Mouse (Mus musculus): ENCODE data around the gene Col5a3. TPM values are rescaled to one million over a fixed set of nuclear protein-coding genes. Genes with fewer than 3 reads are reported as not detected.

Gene Col5a3
- polyA plus RNA-seq, 1 experiment from 2014 or later: 1.2 TPM

DNA sequence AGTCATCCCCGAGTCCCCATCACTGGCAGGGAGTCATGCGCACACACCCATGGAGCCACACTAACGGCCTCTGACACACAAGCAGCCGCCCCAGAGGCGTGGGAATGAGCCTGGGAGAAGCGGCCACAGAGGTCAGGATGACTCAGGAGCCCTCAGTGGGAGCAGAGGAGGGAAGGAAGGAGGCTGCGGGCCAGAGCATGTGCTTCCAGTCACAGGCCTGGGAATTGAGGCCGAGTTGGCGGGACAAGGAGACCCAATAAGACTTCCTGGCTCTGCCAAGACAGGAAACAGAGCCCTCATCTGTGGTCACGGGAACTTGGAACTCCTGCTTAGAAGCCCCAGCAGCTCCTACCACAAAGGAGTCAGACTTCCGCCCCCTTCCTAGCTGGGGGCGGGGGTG lies 54.1 kb downstream of the Col5a3 start:
- Histone ChIP-seq H3K4me3 (no peak overlapping the region), H3K27ac (no peak overlapping the region)
- 51% methylated on average over 12 of the region's 12 CpGs for WGBS

DNA sequence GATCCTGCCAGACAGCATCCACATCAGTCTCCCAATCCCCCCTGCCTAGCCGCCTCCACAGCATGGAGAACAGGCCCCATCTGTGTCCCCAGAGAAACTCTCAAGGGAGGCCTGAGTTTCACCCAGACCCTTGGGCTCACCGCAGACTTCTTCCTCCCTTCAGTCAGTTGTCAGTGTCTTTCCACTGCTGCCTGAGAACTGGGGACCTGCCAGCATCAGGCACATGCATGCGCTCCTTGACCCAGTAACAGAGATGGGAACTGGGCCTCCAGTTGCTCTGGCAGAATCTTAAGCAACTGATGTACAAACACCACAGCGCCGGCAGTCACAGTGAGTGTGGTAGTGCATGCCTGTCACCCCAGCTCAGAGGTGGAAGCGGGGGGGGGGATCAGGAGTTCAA lies 56.0 kb downstream of the Col5a3 start:
- H3K9ac ChIP-seq: no peak overlapping the region
- no peaks in the 10 kb centered on the region for H3K27me3 ChIP-seq
- no peaks in the 10 kb centered on the region for H3K4me1 ChIP-seq
- no peak overlapping the region for H3K4me3 ChIP-seq
- H3K4me2 ChIP-seq (replicated peaks): no peak overlapping the region
- no peak overlapping the region for H3K27ac ChIP-seq
- ATAC-seq (ENCODE audit: insufficient number of reproducible peaks, insufficient read depth, low FRiP score, low TSS enrichment): no peak
- 86% methylated on average over 6 of the region's 6 CpGs for WGBS
- H3K36me3 ChIP-seq: no peaks in the 10 kb centered on the region
- H3K9me3 ChIP-seq: no peaks in the 10 kb centered on the region

More for the DNA sequence above, 54.1 kb downstream of the Col5a3 start:
- H3K9me3 ChIP-seq: no peaks in the 10 kb centered on the region
- ATAC-seq (ENCODE audit: insufficient number of reproducible peaks, insufficient read depth, low FRiP score, low TSS enrichment): no peak
- H3K27me3 ChIP-seq: no peaks in the 10 kb centered on the region
- H3K9ac ChIP-seq: no peak overlapping the region
- no peak overlapping the region for H3K4me2 ChIP-seq (replicated peaks)
- H3K4me1 ChIP-seq: no peaks in the 10 kb centered on the region
- H3K36me3 ChIP-seq: no peaks in the 10 kb centered on the region

- Histone ChIP-seq H3K4me3 (no peak overlapping the region), H3K9me3 (no peaks in the 10 kb centered on the region), H3K27me3 (no peaks in the 10 kb centered on the region), H3K9ac (no peak overlapping the region), H3K36me3 (no peaks in the 10 kb centered on the region), H3K27ac (no peak overlapping the region), H3K4me2 (replicated peaks) (no peak overlapping the region), H3K4me1 (no peaks in the 10 kb centered on the region)
- WGBS: 85% methylated on average over 2 of the region's 2 CpGs
- ATAC-seq (ENCODE audit: insufficient number of reproducible peaks, insufficient read depth, low FRiP score, low TSS enrichment): no peak
Observed at GRCm38 (mm10) chr9:20758243-20758642, 56.6 kb downstream of the Col5a3 start.

DNA sequence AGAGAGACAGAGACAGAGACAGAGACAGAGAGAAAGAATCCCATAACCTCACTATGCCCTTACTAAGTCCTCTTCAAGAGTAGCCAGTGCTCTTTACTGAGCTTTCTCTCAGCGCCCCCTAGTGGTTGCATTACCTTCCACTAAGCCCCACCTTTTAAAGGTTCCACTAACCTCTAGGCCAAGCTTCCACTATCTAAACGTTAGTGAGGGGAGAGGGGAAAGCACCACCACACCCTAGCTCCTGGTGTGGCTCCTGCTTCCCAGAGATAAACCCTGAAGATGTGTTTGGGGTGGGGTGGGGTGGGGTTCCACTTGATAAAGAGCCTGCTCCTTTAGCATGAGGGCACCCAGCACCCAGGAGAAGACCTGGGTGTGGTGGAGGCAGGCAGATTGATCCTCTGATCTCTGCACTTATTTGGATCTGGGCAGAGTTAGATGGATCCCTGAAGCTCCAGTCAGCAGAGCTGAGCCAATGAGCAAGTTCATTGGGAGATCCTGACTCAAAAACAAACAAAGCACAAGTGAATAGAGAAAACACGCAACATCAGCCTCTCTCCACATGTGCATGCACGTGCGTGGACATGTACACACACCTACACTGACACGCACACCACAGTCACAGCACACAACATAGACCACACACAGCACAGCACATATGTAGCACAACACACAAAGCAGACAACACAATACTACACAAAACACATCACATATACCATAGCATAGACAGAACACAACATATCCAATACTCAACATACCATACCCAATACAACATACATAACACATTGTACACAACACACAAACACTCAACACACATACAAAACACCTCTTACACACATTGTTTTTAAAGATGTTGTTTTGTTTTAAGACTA lies 57.5 kb downstream of the Col5a3 start:
- Histone ChIP-seq H3K9ac (no peak overlapping the region), H3K9me3 (no peaks in the 10 kb centered on the region), H3K4me1 (no peaks in the 10 kb centered on the region), H3K4me2 (replicated peaks) (no peak overlapping the region), H3K27ac (no peak overlapping the region), H3K36me3 (no peaks in the 10 kb centered on the region), H3K4me3 (no peak overlapping the region), H3K27me3 (no peaks in the 10 kb centered on the region)
- WGBS: 64% methylated on average over 6 of the region's 6 CpGs
- no peak for ATAC-seq (ENCODE audit: insufficient number of reproducible peaks, insufficient read depth, low FRiP score, low TSS enrichment)

GRCm38 (mm10) chr9:20756081-20756700 lies 58.7 kb downstream of the Col5a3 start:
- no peak overlapping the region for H3K4me3 ChIP-seq
- no peaks in the 10 kb centered on the region for H3K4me1 ChIP-seq
- no peaks in the 10 kb centered on the region for H3K27me3 ChIP-seq
- H3K27ac ChIP-seq: no peak overlapping the region
- WGBS: 89% methylated on average over 4 of the region's 4 CpGs
- ATAC-seq (ENCODE audit: insufficient number of reproducible peaks, insufficient read depth, low FRiP score, low TSS enrichment): no peak
- H3K4me2 ChIP-seq (replicated peaks): no peak overlapping the region
- no peaks in the 10 kb centered on the region for H3K36me3 ChIP-seq
- no peak overlapping the region for H3K9ac ChIP-seq
- no peaks in the 10 kb centered on the region for H3K9me3 ChIP-seq

DNA sequence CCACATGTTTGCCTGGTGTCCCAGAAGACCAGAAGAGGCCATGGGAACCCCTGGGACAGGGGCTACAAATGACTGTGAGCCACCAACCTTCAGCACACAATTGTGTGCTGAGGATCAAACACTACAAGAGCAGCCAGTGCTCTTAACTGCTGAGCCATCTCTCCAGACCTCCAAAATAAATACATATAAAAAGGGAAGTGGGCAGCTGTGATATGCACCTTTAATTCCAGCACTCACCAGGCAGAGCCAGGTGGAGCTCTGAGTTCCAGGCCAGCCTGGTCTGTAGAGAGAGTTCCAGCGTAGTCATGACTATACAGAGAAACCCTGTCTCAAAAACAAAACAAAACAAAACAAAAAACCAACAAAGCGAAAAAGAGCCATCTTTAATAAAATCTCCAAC lies 60.5 kb downstream of the Col5a3 start:
- Histone ChIP-seq H3K36me3 (no peaks in the 10 kb centered on the region), H3K4me2 (replicated peaks) (no peak overlapping the region), H3K9ac (no peak overlapping the region), H3K4me1 (no peaks in the 10 kb centered on the region), H3K9me3 (no peaks in the 10 kb centered on the region), H3K27me3 (no peaks in the 10 kb centered on the region), H3K4me3 (no peak overlapping the region), H3K27ac (no peak overlapping the region)
- no peak for ATAC-seq (ENCODE audit: insufficient number of reproducible peaks, insufficient read depth, low FRiP score, low TSS enrichment)
- 83% methylated on average over 2 of the region's 2 CpGs for WGBS

- H3K27ac ChIP-seq: no peak overlapping the region
- no peak for ATAC-seq (ENCODE audit: insufficient number of reproducible peaks, insufficient read depth, low FRiP score, low TSS enrichment)
- WGBS: 53% methylated on average over 6 of the region's 6 CpGs
Observed at GRCm38 (mm10) chr9:20751477-20752029, 63.3 kb downstream of the Col5a3 start.

DNA sequence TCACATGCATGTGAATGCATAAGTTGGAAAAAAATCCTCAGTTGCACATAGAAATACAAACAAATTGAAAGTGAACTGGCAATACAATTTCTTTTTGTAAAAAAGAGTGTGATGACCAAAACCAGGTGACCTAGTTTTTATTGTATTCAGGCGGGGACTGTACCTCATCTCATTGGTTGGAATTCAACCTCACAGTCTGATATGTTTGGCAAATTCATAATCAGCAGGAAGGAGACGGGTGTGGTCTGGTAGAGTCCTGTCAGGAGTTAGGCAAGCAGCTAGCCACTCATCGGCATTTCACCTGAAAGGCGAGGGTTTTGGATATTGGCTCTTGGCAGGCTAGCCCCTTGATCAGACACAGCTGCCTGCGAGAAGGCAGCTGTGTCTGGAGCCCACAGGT lies 65.7 kb downstream of the Col5a3 start:
- WGBS: 65% methylated on average over 5 of the region's 5 CpGs
- no peaks in the 10 kb centered on the region for H3K9me3 ChIP-seq
- no peaks in the 10 kb centered on the region for H3K36me3 ChIP-seq
- no peak overlapping the region for H3K9ac ChIP-seq
- H3K4me1 ChIP-seq: peaks cover 8% of the 10 kb centered on the region
- peaks cover 32% of the 10 kb centered on the region for H3K27me3 ChIP-seq
- no peak overlapping the region for H3K4me3 ChIP-seq
- no peak overlapping the region for H3K27ac ChIP-seq
- ATAC-seq (ENCODE audit: insufficient number of reproducible peaks, insufficient read depth, low FRiP score, low TSS enrichment): no peak
- H3K4me2 ChIP-seq (replicated peaks): no peak overlapping the region

More at GRCm38 (mm10) chr9:20751477-20752029, 63.3 kb downstream of the Col5a3 start:
- Histone ChIP-seq H3K36me3 (no peaks in the 10 kb centered on the region), H3K27me3 (peaks cover 8% of the 10 kb centered on the region; the same call in 1 of the 2 replicates), H3K4me3 (no peak overlapping the region), H3K4me1 (peaks cover 3% of the 10 kb centered on the region; the same call in 1 of the 2 replicates), H3K9ac (no peak overlapping the region), H3K4me2 (replicated peaks) (no peak overlapping the region), H3K9me3 (no peaks in the 10 kb centered on the region)

GRCm38 (mm10) chr9:20748540-20748939 lies 66.3 kb downstream of the Col5a3 start:
- H3K36me3 ChIP-seq: no peaks in the 10 kb centered on the region
- H3K9me3 ChIP-seq: no peaks in the 10 kb centered on the region
- H3K27ac ChIP-seq: no peak overlapping the region
- no peak for ATAC-seq (ENCODE audit: insufficient number of reproducible peaks, insufficient read depth, low FRiP score, low TSS enrichment)
- H3K4me1 ChIP-seq: peaks cover 8% of the 10 kb centered on the region
- H3K4me3 ChIP-seq: no peak overlapping the region
- no peak overlapping the region for H3K4me2 ChIP-seq (replicated peaks)
- H3K9ac ChIP-seq: no peak overlapping the region
- peaks cover 38% of the 10 kb centered on the region for H3K27me3 ChIP-seq
- WGBS: 69% methylated on average over 3 of the region's 3 CpGs

DNA sequence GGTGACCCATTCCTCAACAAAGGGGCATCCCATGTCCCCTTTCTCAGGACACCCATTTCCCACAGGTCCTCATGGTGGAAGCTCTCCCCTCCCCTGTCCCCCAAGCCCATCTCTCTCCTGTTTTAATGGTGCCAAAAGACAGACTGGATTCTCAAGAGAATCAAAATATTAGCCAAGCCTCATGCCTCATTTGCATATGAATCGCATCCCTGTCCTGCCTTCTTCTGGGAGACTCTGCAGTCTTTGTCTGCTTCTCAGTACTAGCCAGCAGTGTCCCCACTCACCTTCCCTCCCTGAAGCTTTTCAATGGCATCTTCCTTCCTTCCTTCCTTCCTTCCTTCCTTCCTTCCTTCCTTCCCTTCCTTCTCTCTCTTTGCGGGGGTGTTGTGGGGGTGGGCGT lies 67.2 kb downstream of the Col5a3 start:
- Histone ChIP-seq H3K4me2 (replicated peaks) (no peak overlapping the region), H3K4me3 (no peak overlapping the region), H3K9ac (no peak overlapping the region), H3K27me3 (peaks cover 44% of the 10 kb centered on the region), H3K4me1 (peaks cover 8% of the 10 kb centered on the region), H3K36me3 (no peaks in the 10 kb centered on the region), H3K9me3 (no peaks in the 10 kb centered on the region), H3K27ac (no peak overlapping the region)
- WGBS: 12% methylated on average over 3 of the region's 3 CpGs
- ATAC-seq (ENCODE audit: insufficient number of reproducible peaks, insufficient read depth, low FRiP score, low TSS enrichment): no peak

- Histone ChIP-seq H3K27ac (no peak within 1 kb of the TSS), H3K4me3 (peak within 1 kb of the TSS; percentile 47), H3K4me2 (replicated peaks) (peak within 1 kb of the TSS; percentile 85), H3K4me1 (peaks cover 8% of the 10 kb centered on the region), H3K27me3 (peaks cover 44% of the 10 kb centered on the region), H3K9me3 (no peaks in the 10 kb centered on the region), H3K36me3 (no peaks in the 10 kb centered on the region), H3K9ac (peak within 1 kb of the TSS; percentile 50)
- ATAC-seq (ENCODE audit: insufficient number of reproducible peaks, insufficient read depth, low FRiP score, low TSS enrichment): no peak
- WGBS: under 1% methylated on average over 41 of the region's 50 CpGs
Observed at GRCm38 (mm10) chr9:20746017-20746660, 68.7 kb downstream of the Col5a3 start, which contains the start of gene Olfm2. Gene Olfm2 (minus strand): TSS chr9:20746349.

Data from embryonic facial prominence, embryonic 12.5 days (tissue).